Mouse (Mus musculus): ENCODE data around the gene Olfml2a. TPM values are rescaled to one million over a fixed set of nuclear protein-coding genes. Genes with fewer than 3 reads are reported as not detected.

The Olfml2a gene
- polyA plus RNA-seq, 1 experiment from 2014 or later, result 5.6 TPM

DNA sequence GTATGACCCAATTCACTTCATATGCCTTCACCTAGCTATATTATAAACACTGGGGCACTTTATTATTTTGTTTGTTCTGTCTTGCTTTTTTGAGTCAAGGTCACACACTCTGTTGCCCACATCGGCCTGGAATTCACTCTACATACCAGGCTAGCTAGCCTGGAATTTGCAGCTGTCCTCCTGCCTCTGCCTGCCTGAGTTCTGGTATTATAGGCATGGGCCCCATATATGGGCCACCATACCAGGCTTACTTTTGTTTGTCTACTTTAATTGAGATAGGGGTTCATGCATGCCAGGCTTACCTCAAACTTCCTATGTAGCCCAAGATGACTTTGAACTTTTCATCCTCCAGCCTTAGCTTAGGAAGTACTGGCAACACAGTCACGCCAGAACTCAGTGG, 10.1 kb downstream of the Olfml2a start:
- no peak overlapping the region for H3K4me2 ChIP-seq
- 52% methylated on average over 2 of the region's 2 CpGs for WGBS
- no peak for ATAC-seq (ENCODE audit: borderline replicate concordance, extremely low read depth, low FRiP score, low TSS enrichment)

DNA sequence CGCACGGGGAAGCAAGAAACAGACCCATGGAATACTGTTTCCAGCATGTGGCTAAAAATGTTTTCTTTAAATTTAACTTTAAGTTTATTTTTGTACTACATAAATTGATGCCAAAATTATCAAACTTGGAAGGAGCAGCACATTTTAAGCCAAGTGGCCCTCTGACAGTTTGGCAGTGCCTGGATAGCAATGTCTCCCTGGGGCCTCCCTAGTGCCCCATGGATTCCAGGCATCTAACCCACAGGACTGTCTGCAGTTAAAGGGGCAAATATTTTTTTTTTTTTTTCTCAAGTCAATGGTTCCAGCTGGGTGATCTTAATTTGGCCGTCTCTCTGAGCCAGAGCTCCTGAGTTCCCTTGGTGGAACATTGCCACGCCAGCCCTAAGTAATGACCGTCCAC, 11.4 kb downstream of the Olfml2a start:
- ATAC-seq (ENCODE audit: borderline replicate concordance, extremely low read depth, low FRiP score, low TSS enrichment), result no peak
- Histone ChIP-seq H3K9ac (no peak overlapping the region), H3K4me2 (no peak overlapping the region), H3K27me3 (no peaks in the 10 kb centered on the region), H3K27ac (no peak overlapping the region), H3K9me3 (no peaks in the 10 kb centered on the region), H3K4me1 (0 out of 2 replicates have a peak, but pooled peaks cover 3% of the 10 kb centered on the region), H3K36me3 (no peaks in the 10 kb centered on the region), H3K4me3 (no peak overlapping the region)
- 76% methylated on average over 5 of the region's 5 CpGs for WGBS

More for the DNA sequence above, 10.1 kb downstream of the Olfml2a start:
- Histone ChIP-seq H3K36me3 (no peaks in the 10 kb centered on the region), H3K27me3 (no peaks in the 10 kb centered on the region), H3K4me1 (0 out of 2 replicates have a peak, but pooled peaks cover 3% of the 10 kb centered on the region), H3K9ac (no peak overlapping the region), H3K4me3 (no peak overlapping the region), H3K9me3 (no peaks in the 10 kb centered on the region), H3K27ac (no peak overlapping the region)

DNA sequence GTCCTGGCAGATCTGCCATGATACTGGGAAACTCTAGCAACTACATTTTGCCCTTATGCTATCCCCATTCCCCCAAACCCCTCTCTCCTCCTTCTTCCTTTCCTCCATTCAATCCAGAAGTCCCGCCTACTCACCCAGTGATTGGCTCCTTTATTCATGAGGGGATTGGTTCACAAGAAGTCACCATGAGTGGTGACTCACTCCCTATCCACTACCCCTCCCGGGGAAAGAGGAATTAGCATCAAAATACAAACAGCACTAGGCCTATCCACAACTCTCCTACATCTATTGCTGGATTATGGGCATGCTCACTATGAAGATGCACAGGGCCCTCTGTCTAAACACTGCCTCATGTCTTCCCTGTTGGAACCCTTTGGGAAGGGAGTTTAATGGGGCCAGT, 12.2 kb downstream of the Olfml2a start:
- Histone ChIP-seq H3K27me3 (no peaks in the 10 kb centered on the region), H3K4me1 (0 out of 2 replicates have a peak, but pooled peaks cover 3% of the 10 kb centered on the region), H3K9me3 (no peaks in the 10 kb centered on the region), H3K27ac (no peak overlapping the region), H3K4me2 (no peak overlapping the region), H3K36me3 (no peaks in the 10 kb centered on the region), H3K9ac (no peak overlapping the region), H3K4me3 (no peak overlapping the region)
- ATAC-seq (ENCODE audit: borderline replicate concordance, extremely low read depth, low FRiP score, low TSS enrichment), result no peak
- WGBS, result 54% methylated on average over 2 of the region's 2 CpGs

DNA sequence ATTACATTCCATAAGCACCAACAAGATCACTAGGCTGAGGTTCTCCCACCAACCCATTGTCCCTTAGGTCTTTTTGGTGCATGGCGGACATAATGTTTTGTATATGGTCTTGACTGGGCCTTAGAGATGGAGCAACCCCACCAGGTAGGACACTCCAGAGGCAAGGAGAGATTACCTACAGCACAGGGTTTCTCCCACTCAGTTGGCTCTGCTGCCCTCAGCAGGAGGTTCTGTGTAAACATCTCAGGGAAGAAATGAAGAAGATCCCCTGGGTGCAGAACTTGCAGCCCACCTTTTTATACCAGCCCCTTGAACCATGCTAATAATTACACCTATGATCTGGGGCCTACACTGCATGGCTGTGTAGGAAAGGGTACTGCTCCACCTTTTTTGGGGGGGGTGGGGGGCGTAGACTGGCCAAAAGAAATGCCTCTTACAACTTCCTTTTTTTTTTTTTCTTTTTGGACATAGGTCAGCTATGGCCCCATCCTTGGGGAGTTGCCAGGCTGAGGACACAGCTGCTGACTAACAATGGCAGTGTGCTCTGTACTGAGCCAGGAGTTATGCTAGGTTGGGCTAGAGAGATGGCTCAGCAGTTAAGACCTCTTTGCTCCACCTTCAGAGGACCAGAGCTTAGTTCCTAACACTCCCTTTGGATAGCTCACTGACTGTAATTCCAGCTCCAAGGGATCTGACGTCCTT, 12.8 kb downstream of the Olfml2a start:
- no peaks in the 10 kb centered on the region for H3K9me3 ChIP-seq
- 0 out of 2 replicates have a peak, but pooled peaks cover 3% of the 10 kb centered on the region for H3K4me1 ChIP-seq
- H3K36me3 ChIP-seq, result no peaks in the 10 kb centered on the region
- ATAC-seq (ENCODE audit: borderline replicate concordance, extremely low read depth, low FRiP score, low TSS enrichment), result no peak
- 53% methylated on average over 3 of the region's 3 CpGs for WGBS
- no peak overlapping the region for H3K27ac ChIP-seq
- H3K4me3 ChIP-seq, result no peak overlapping the region
- no peak overlapping the region for H3K4me2 ChIP-seq
- H3K9ac ChIP-seq, result no peak overlapping the region
- no peaks in the 10 kb centered on the region for H3K27me3 ChIP-seq

DNA sequence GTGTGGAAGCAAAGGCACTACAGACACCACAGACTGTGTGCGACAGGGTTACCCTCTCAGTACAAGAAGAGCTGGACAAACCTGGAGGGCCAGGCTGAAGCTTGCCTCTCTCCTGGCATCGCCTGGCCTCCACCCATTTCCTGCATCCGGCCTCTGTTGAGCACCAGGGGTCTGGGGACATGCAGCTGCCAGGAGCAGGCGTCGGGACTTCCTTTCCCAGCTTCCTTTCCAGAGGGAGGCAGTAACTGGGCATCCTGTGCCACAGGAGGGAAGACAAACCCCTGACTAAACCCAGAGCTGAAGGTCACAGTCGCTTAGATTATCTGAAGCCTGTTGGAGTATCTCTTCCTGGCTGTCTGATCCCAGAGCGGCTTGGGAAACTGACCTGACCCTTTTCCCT, 15.8 kb downstream of the Olfml2a start:
- H3K9me3 ChIP-seq, result no peaks in the 10 kb centered on the region
- peak overlapping the region; percentile 74 for H3K27ac ChIP-seq
- 47% methylated on average over 7 of the region's 7 CpGs for WGBS
- no peak for ATAC-seq (ENCODE audit: borderline replicate concordance, extremely low read depth, low FRiP score, low TSS enrichment)
- H3K4me1 ChIP-seq, result peaks cover 18% of the 10 kb centered on the region
- no peak overlapping the region for H3K4me3 ChIP-seq
- H3K27me3 ChIP-seq, result no peaks in the 10 kb centered on the region
- no peak overlapping the region for H3K9ac ChIP-seq
- no peak overlapping the region; the same call in 1 of the 2 replicates for H3K4me2 ChIP-seq
- no peaks in the 10 kb centered on the region for H3K36me3 ChIP-seq

DNA sequence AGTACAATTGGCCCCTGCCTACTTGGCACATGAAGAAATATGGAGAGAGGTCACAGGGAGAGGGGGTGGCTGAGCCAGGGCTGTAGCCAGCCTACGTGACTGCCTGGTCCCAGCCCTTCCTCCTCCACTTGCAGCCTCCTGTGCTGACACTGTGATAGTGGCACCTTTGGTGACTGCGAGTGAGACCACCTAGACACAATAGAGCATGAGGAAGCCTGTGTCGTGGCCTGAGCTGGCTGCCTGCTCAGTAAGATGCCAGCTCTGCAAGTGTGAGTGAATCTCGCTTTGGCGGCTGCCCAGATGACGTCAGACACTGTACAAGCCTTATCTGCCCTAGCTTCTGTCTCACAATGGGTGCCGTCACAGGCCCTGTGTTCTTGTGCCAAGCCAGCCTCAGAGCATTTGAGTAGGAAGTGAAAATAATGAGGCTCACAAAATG, 18.5 kb downstream of the Olfml2a start:
- Histone ChIP-seq H3K9me3 (no peaks in the 10 kb centered on the region), H3K4me1 (peaks cover 14% of the 10 kb centered on the region), H3K27me3 (no peaks in the 10 kb centered on the region), H3K36me3 (no peaks in the 10 kb centered on the region), H3K4me3 (no peak overlapping the region), H3K27ac (peak overlapping the region; percentile 82), H3K9ac (no peak overlapping the region), H3K4me2 (no peak overlapping the region)
- ATAC-seq (ENCODE audit: borderline replicate concordance, extremely low read depth, low FRiP score, low TSS enrichment), result peak; percentile 89
- 38% methylated on average over 7 of the region's 7 CpGs for WGBS

DNA sequence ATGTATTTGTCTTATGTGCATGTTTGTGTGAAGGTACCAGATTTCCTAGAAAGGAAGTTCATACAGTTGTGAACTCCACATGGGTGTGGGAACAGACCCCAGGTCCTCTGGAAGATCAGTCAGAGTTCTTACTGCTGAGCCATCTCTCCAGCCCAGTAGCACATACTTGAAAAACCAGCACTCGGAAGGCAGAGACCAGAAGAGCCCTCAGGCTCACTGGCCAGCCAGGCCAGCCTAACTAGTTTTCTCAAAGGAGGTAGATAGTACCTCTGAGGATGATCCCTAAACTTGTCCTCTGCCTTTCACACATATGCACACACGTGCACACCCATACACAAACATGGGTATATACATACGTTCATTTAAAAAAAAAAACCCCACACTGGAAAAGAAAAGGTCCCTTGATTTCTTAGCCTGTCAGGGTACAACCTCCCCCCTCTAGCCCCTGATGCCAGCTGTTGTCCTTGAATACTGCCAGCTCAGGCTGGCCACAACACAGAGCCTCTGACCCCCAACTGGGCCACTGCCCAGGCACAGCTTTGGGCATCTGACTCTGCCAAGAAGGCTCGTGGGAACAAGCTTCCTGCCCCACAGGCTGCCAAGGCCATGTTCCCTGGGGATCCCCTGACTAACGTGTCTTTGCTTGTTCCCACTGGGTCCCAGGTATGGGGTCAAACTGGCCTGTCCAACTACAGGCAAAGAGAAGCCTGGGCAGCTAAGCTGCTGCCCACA, 21.5 kb downstream of the Olfml2a start:
- 65% methylated on average over 5 of the region's 5 CpGs for WGBS
- no peaks in the 10 kb centered on the region for H3K36me3 ChIP-seq

DNA sequence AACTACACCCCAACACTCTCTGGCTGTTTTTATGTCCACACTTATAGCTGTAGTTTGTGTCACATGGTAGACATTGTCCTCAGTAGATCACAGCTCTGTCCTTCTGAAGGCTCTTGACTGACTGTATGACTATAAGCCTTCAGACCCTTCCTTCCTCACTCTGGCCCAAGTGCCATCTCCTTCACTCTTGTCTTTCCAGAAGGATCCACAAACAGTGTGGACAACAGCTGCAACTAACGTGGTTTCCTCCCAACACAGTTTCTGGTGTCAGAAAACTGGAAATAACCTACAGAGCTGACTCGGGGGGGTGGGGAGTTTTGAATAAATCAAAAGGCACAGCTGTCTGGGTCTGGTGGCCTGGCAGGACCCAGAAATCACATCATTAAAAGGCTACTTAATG, 24.3 kb downstream of the Olfml2a start:
- Histone ChIP-seq H3K36me3 (no peaks in the 10 kb centered on the region), H3K4me1 (peaks cover 2% of the 10 kb centered on the region; the same call in 1 of the 2 replicates), H3K4me2 (no peak overlapping the region), H3K4me3 (no peak overlapping the region), H3K27me3 (no peaks in the 10 kb centered on the region), H3K27ac (no peak overlapping the region), H3K9ac (no peak overlapping the region), H3K9me3 (no peaks in the 10 kb centered on the region)
- WGBS, result 42% methylated on average over 2 of the region's 2 CpGs
- no peak for ATAC-seq (ENCODE audit: borderline replicate concordance, extremely low read depth, low FRiP score, low TSS enrichment)

More for the DNA sequence above, 21.5 kb downstream of the Olfml2a start:
- Histone ChIP-seq H3K4me1 (peaks cover 14% of the 10 kb centered on the region), H3K4me2 (no peak overlapping the region), H3K9me3 (no peaks in the 10 kb centered on the region), H3K9ac (no peak overlapping the region), H3K4me3 (no peak overlapping the region), H3K27ac (no peak overlapping the region), H3K27me3 (no peaks in the 10 kb centered on the region)
- ATAC-seq (ENCODE audit: borderline replicate concordance, extremely low read depth, low FRiP score, low TSS enrichment), result no peak

DNA sequence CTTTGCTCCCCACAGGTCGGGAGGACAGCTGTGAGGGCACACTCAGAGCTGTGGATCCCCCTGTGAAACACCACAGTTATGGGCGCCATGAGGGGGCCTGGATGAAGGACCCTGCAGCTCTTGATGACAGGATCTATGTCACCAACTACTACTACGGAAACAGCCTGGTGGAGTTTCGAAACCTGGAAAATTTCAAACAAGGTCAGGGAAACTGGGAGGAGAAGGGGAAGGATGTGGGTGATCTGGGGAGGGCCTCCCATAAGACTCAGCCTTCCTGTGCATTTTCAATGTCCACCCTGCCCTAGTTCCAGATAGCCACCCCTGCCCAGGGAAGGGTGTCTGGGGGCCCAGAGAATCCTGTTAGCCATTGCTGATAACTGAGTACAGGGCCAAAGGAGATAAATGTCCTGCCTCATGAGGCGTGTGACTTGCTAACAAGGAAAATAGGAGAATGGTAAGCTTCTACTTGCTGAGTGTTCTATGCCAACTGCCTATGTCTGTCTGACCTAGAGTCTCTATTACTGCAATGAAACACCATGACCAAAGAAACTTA, 26.0 kb downstream of the Olfml2a start:
- no peaks in the 10 kb centered on the region for H3K27me3 ChIP-seq
- no peak overlapping the region for H3K4me2 ChIP-seq
- no peak overlapping the region for H3K9ac ChIP-seq
- no peaks in the 10 kb centered on the region; the same call in 1 of the 2 replicates for H3K4me1 ChIP-seq
- 67% methylated on average over 5 of the region's 5 CpGs for WGBS
- no peak overlapping the region for H3K4me3 ChIP-seq
- H3K9me3 ChIP-seq, result no peaks in the 10 kb centered on the region
- no peak overlapping the region for H3K27ac ChIP-seq
- no peaks in the 10 kb centered on the region for H3K36me3 ChIP-seq
- ATAC-seq (ENCODE audit: borderline replicate concordance, extremely low read depth, low FRiP score, low TSS enrichment), result no peak

DNA sequence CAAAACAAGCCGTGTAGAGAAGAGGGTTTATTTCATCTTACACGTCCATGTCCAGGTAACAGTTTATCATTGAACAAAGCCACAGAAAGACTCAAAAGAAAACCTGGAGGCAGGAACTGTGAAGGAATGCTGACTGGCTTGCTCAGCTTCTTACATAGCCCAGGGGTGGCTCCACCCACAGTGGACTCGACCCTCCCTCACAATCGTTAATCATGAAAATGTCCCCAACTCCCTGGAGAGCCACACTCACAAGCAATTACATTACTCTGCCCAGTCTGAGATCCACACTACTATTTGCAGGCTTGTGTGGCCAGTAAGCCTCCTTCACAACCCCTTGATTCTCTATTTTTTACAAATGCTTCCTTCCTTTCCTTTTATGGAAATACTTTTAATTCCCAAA, 32.4 kb downstream of the Olfml2a start:
- WGBS, result 11% methylated on average over 4 of the region's 4 CpGs
- Histone ChIP-seq H3K4me2 (no peak overlapping the region), H3K4me1 (peaks cover 6% of the 10 kb centered on the region; the same call in 1 of the 2 replicates), H3K36me3 (no peaks in the 10 kb centered on the region), H3K4me3 (no peak overlapping the region), H3K9ac (no peak overlapping the region), H3K27ac (no peak overlapping the region), H3K9me3 (no peaks in the 10 kb centered on the region), H3K27me3 (no peaks in the 10 kb centered on the region)
- no peak for ATAC-seq (ENCODE audit: borderline replicate concordance, extremely low read depth, low FRiP score, low TSS enrichment)

DNA sequence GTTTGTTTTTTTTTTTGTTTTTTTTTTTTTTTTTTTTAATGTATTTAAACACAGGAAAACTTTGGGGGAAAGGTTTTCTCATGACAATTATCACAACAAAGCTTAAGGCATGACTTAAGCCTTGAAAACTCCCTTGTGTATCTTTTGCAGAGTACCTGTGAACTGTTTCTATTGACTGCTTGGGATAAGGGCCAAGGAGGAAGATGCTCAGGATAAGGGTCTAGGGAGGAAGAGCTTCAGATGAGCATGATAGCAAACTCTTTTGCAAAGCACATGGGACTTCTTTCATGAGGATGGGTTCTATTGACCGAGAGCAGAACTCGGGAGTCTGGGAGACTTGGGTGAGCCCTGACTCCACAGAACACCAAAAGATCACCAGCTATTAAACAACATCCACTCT, 37.9 kb downstream of the Olfml2a start:
- no peaks in the 10 kb centered on the region for H3K4me1 ChIP-seq
- H3K9me3 ChIP-seq, result no peaks in the 10 kb centered on the region
- ATAC-seq (ENCODE audit: borderline replicate concordance, extremely low read depth, low FRiP score, low TSS enrichment), result no peak
- no peaks in the 10 kb centered on the region for H3K27me3 ChIP-seq
- H3K27ac ChIP-seq, result no peak overlapping the region
- no peaks in the 10 kb centered on the region for H3K36me3 ChIP-seq
- no peak overlapping the region for H3K9ac ChIP-seq
- 77% methylated on average over 2 of the region's 2 CpGs for WGBS
- no peak overlapping the region for H3K4me3 ChIP-seq
- no peak overlapping the region for H3K4me2 ChIP-seq

DNA sequence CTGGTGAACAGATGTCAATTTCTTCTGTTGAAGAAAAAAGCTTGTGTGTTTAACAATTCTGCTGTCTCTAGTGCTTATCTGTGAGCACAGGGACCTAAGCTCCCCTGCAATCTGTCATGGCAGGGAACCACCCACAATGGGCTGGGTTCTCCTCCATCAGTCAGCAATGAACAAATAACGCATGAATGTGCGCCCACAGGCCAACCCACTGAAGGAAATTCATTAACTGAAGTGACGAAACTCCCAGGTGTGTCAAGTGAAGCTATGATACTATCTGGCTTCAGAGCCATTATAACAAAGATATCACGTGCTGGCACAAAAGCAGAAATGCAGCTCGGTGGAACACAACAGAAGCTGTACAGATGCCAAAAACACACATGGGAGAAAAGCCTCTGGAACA, 38.3 kb downstream of the Olfml2a start:
- Histone ChIP-seq H3K9ac (no peak overlapping the region), H3K4me1 (no peaks in the 10 kb centered on the region), H3K9me3 (no peaks in the 10 kb centered on the region), H3K4me3 (no peak overlapping the region), H3K27me3 (no peaks in the 10 kb centered on the region), H3K27ac (no peak overlapping the region), H3K4me2 (no peak overlapping the region), H3K36me3 (no peaks in the 10 kb centered on the region)
- WGBS, result 56% methylated on average over 5 of the region's 5 CpGs
- no peak for ATAC-seq (ENCODE audit: borderline replicate concordance, extremely low read depth, low FRiP score, low TSS enrichment)

All from lung, embryonic 15.5 days (tissue).